Comparison of ENCODE assay signal across 18 mouse cellular contexts in genomic region chr2:161481741-161482140, GRCm38 (mm10).
"Had no signal": no experiment of that assay in that cellular context is flagged by ENCODE, and none has a peak within 500 bp of the region (broad histone marks: within the 10 kb centered on the region; RNA-seq: fewer than 3 reads in every experiment).

No protein-coding gene starts in this region.

- DNase-seq: lung, adult 18-20 months; lung, embryonic 14.5 days; lung, postnatal 10 days; lung, postnatal 4 days; midbrain, embryonic 14.5 days; right cerebral cortex, adult 18-20 months; right cerebral cortex, postnatal 25 days; right cerebral cortex, postnatal 4 days; spleen, adult 18-20 months; thymus, adult 18-20 months; thymus, postnatal 14 days; thymus, postnatal 36 days had no signal

- H3K9ac ChIP-seq: liver, embryonic 14.5 days; lung, embryonic 14.5 days; midbrain, embryonic 12.5 days; neural tube, embryonic 13.5 days; neural tube, embryonic 15.5 days had no signal

- H3K4me3 ChIP-seq: midbrain, embryonic 10.5 days; midbrain, embryonic 12.5 days; myocyte; neural tube, embryonic 13.5 days; neural tube, embryonic 15.5 days had no signal

- H3K4me1 ChIP-seq: midbrain, embryonic 10.5 days; midbrain, embryonic 12.5 days; neural tube, embryonic 13.5 days; neural tube, embryonic 15.5 days had no signal

- H3K27me3 ChIP-seq: midbrain, embryonic 12.5 days; neural tube, embryonic 13.5 days; neural tube, embryonic 15.5 days had no signal

- H3K36me3 ChIP-seq: midbrain, embryonic 10.5 days; midbrain, embryonic 12.5 days; neural tube, embryonic 13.5 days; neural tube, embryonic 15.5 days had no signal

- H3K4me2 ChIP-seq: lung, embryonic 14.5 days; midbrain, embryonic 12.5 days; neural tube, embryonic 13.5 days; neural tube, embryonic 15.5 days had no signal

- H3K9me3 ChIP-seq: midbrain, embryonic 10.5 days; midbrain, embryonic 12.5 days; neural tube, embryonic 13.5 days; neural tube, embryonic 15.5 days had no signal

- H3K27ac ChIP-seq: liver, embryonic 14.5 days; midbrain, embryonic 10.5 days; midbrain, embryonic 12.5 days; neural tube, embryonic 13.5 days; neural tube, embryonic 15.5 days had no signal
